ENCODE assay signal across 8 mouse cellular contexts in genomic region chr11:32580305-32580947, GRCm38 (mm10). TPM values are rescaled to one million over a fixed set of nuclear protein-coding genes. Genes with fewer than 3 reads are reported as not detected.
DNase-seq lines count a peak whose midpoint lies in the region; ATAC-seq and TF ChIP-seq lines count a peak whose summit lies in the region.

No protein-coding gene starts in this region.

- no peak for TF ChIP-seq EP300 in liver, postnatal 0 days (IDR thresholded peaks at IDR 0.05; ENCODE audit: low read depth)

- no peak overlapping the region for H3K9ac ChIP-seq in kidney, postnatal 0 days (ENCODE audit: low read depth, low read length)
- H3K9ac ChIP-seq in liver, postnatal 0 days (replicated peaks), result no peak overlapping the region

- H3K9me3 ChIP-seq in kidney, postnatal 0 days (replicated peaks; ENCODE audit: low read length), result no peaks in the 10 kb centered on the region
- no peaks in the 10 kb centered on the region for H3K9me3 ChIP-seq in liver, postnatal 0 days (ENCODE audit: low read length)

- no peaks in the 10 kb centered on the region for H3K27me3 ChIP-seq in kidney, postnatal 0 days (ENCODE audit: insufficient read depth, low read length)
- no peaks in the 10 kb centered on the region for H3K27me3 ChIP-seq in liver, postnatal 0 days (ENCODE audit: insufficient read depth, low read length)

- no peaks in the 10 kb centered on the region for H3K36me3 ChIP-seq in kidney, postnatal 0 days (ENCODE audit: insufficient read depth, low read length)
- peaks cover 3% of the 10 kb centered on the region; the same call in 1 of the 2 replicates for H3K36me3 ChIP-seq in liver, postnatal 0 days (replicated peaks; ENCODE audit: insufficient read depth, low read length)

- 84% methylated on average over 15 of the region's 16 CpGs for WGBS in kidney, postnatal 0 days
- 68% methylated on average over 16 of the region's 16 CpGs for WGBS in liver, postnatal 0 days (ENCODE audit: insufficient replicate concordance)

- H3K4me1 ChIP-seq in kidney, postnatal 0 days (replicated peaks; ENCODE audit: insufficient read depth, low read length), result no peaks in the 10 kb centered on the region
- no peaks in the 10 kb centered on the region for H3K4me1 ChIP-seq in liver, postnatal 0 days (ENCODE audit: insufficient read depth)

- H3K27ac ChIP-seq in kidney, postnatal 0 days, result no peak overlapping the region
- peak overlapping the region; percentile 7; the same call in 1 of the 2 replicates for H3K27ac ChIP-seq in liver, postnatal 0 days (ENCODE audit: low read depth)

- peak; percentile 38 for DNase-seq in kidney, postnatal 0 days (ENCODE audit: low spot score)
- DNase-seq in kidney, adult 11 months, result no peak
- peak; percentile 82 for DNase-seq in Muller cell, postnatal 12 days (ENCODE audit: inconsistent ontology term)
- peak; percentile 30 to 63 for DNase-seq in frontal cortex, postnatal 14 days (ENCODE audit: low spot score in 2 of 2)
- DNase-seq in liver, postnatal 0 days, result peak; percentile 62
- DNase-seq in right cerebral cortex, adult 2 months (ENCODE audit: low spot score in 2 of 2), result peak; percentile 41 to 44
- DNase-seq in yolk sac, embryonic 10.5 days (ENCODE audit: low spot score), result no peak
- DNase-seq in MN1 (ENCODE audit: low spot score), result no peak

- no peak for TF ChIP-seq CTCF in kidney, postnatal 0 days (IDR thresholded peaks at IDR 0.05; ENCODE audit: low read depth)
- no peak for TF ChIP-seq CTCF in liver, postnatal 0 days (IDR thresholded peaks at IDR 0.05; ENCODE audit: low read depth)

- no peak overlapping the region for H3K4me2 ChIP-seq in kidney, postnatal 0 days (ENCODE audit: low read length)
- H3K4me2 ChIP-seq in liver, postnatal 0 days (ENCODE audit: low read depth, low read length), result no peak overlapping the region

- no peak overlapping the region for H3K4me3 ChIP-seq in kidney, postnatal 0 days (replicated peaks; ENCODE audit: low read depth, low read length)
- H3K4me3 ChIP-seq in liver, postnatal 0 days (ENCODE audit: low read depth, low read length), result no peak overlapping the region

- ATAC-seq in kidney, postnatal 0 days (replicated peaks; ENCODE audit: low FRiP score, low read depth), result no peak; the same call in 1 of the 2 replicates
- peak; percentile 87 for ATAC-seq in liver, postnatal 0 days

RNA-seq across cellular contexts. Expression of gene Stk10, which starts 47.3 kb away (rescaled TPM):
- polyA plus RNA-seq in kidney, postnatal 0 days (2015; fragmentation: Nextera tagmentation; extraction: Ambion mirVana), result 2.3 and 2.4 TPM in 2 replicates
- 2.2 and 2.3 TPM in 2 replicates for polyA plus RNA-seq in liver, postnatal 0 days (2015; fragmentation: Nextera tagmentation; extraction: Ambion mirVana)

RNA-seq across cellular contexts. Expression of gene Efcab9, which starts 48.5 kb away (rescaled TPM):
- 0.49 TPM in 1 of 2 replicates, not detected in the other for polyA plus RNA-seq in kidney, postnatal 0 days (2015; fragmentation: Nextera tagmentation; extraction: Ambion mirVana)
- 0.17 and 0.21 TPM in 2 replicates for polyA plus RNA-seq in liver, postnatal 0 days (2015; fragmentation: Nextera tagmentation; extraction: Ambion mirVana)

Comparison
In these comparisons a context has a peak if more than half of its experiments do, and no peak if none do; other contexts are left out.
1. DNase-seq: peak in kidney, postnatal 0 days (single experiment), Muller cell, postnatal 12 days (single experiment), frontal cortex, postnatal 14 days (2 of 2), liver, postnatal 0 days (single experiment) and right cerebral cortex, adult 2 months (2 of 2); none in kidney, adult 11 months (single experiment), yolk sac, embryonic 10.5 days (single experiment) and MN1 (single experiment).